Mouse (Mus musculus) layer of hippocampus, adult 18-20 months (tissue): Measurements from ENCODE around the gene Emg1. TPM values are rescaled to one million over a fixed set of nuclear protein-coding genes. Genes with fewer than 3 reads are reported as not detected.
"Not testable (repeated sequence)": the region's sequence is repeated elsewhere in the genome, so short reads cannot be mapped to it uniquely, and the experiment has no call there.

Experiments used
- DNase-seq, 2 experiments: peaks; one replicate each; pipeline ENCODE4 v3.0.0; 2022; ENCODE audit warnings: low spot score in 2 of 2
- total RNA-seq, 2 experiments: library from RNA; stranded (reverse); gene quantifications; 2 replicates each; pipeline ENCODE4 v1.2.3; 2021

Gene Emg1
- total RNA-seq, 2 experiments from 2014 or later, result 52.6 to 58.2 TPM

GRCm38 (mm10) chr6:124712918-124713317 lies 940 bp upstream of the Emg1 start:
- DNase-seq, result no peak

- DNase-seq, result no peak
Observed at GRCm38 (mm10) chr6:124708289-124708889, 3.6 kb downstream of the Emg1 start.

DNA sequence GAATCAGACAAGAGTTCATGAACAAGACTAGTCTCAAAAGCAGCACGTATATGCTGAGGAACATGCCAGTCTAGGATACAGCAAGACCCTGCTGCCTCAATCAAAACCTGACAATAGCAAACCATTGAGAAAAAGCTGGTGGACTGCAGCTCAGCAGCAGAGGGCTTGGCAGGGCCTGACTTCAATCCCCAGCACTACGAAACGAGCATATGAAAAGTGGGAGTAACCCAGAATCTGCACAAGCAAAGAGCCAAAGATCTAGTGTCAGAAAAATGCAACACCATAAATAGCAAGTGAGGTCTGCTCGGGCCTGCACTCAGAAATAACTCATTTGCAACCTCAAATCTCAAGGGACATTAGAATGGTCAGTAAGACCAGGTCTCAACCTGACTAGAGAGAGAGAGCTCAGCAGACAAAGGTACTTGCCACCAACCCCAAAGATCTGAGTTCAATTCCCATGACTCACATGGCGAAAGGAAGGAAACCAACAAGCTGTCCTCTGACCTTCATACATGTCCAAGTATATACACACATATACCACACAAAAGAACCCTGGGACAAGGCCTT lies 5.8 kb downstream of the Emg1 start:
- DNase-seq, result peak in 1 of 2 experiments; percentile 61

DNA sequence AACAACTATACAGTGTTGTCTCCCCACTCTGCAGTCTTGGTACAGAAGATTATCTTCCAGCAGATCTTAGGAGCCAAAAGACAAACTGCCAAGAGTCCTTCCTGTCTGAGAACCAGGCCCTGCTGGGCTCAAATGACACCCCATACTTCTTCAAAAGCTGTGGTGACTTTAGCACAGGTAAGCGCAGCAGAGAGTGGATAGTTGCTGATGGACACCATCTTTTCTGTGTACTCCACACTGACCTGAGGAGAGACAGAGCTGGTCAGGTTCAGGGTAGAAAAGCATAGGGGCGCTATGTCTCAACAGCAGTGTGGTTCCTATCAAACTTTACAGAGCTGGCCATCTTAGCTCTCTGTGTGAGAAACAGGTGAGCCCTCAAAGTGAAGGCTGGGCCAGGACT lies 7.6 kb downstream of the Emg1 start:
- DNase-seq, result no peak

GRCm38 (mm10) chr6:124703789-124704188 lies 8.2 kb downstream of the Emg1 start:
- no peak for DNase-seq

DNA sequence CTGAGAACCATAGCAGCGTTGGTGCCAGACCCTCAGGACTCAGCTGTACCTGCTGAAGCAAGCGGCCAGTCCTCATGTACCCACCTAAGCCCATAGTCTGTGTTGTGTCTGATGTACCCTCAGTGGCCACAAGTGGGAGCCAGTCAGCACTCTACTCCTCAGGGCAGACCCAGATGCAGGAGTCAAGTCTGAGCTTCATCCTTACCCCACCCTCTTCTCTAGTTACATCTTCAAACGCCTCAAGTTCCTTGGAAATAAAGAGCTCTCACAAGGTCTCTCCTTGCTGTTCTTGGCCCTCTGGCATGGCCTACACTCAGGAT lies 9.2 kb downstream of the Emg1 start:
- DNase-seq, result peak in 1 of 2 experiments; percentile 85

DNA sequence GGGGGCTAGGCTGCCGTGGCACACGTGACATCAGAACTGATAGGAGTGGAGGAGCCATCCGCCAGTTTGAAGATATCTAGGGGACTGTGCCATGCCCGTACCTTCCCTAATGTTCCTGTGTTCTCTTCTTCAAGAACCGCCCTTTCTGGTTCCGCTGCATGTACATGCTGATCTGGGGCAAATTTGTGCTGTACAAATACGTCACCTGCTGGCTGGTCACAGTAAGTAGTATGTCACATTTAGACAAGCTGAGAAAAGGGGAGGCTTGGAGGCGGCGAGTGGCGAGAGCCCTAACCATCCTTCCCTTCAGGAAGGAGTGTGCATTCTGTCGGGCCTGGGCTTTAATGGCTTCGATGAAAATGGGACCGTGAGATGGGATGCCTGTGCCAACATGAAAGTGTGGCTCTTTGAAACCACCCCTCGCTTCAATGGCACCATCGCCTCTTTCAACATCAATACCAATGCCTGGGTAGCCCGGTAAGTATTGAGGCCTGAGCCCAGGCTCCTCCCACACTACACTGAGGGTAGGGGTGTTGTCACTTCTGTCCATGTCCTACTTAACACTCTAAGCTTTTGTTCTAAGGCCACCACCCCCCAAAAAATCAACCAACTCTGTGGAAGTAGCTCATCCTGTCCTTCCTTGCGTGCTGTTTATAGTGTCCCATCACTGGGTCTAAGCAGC lies 9.7 kb downstream of the Emg1 start:
- no peak for DNase-seq

DNA sequence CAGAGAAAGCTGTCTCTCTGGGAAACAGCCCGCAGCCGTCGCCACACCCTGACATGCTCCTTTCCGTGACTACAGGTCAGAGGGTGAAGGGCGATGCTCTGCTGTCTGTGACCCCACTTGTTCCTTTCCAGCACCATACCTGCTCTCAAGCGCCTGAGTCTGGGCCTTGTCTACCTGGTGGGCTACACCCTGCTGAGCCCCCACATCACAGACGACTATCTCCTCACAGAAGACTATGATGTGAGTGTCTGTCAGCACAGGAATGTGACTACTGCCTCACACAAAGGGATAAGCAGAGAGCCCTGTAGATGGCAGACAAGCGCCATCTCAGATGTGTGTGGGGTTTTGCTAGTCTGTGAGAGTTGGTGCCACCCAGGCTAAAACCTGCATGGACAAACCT lies 10.6 kb downstream of the Emg1 start:
- peak in 1 of 2 experiments; percentile 46 for DNase-seq

DNA sequence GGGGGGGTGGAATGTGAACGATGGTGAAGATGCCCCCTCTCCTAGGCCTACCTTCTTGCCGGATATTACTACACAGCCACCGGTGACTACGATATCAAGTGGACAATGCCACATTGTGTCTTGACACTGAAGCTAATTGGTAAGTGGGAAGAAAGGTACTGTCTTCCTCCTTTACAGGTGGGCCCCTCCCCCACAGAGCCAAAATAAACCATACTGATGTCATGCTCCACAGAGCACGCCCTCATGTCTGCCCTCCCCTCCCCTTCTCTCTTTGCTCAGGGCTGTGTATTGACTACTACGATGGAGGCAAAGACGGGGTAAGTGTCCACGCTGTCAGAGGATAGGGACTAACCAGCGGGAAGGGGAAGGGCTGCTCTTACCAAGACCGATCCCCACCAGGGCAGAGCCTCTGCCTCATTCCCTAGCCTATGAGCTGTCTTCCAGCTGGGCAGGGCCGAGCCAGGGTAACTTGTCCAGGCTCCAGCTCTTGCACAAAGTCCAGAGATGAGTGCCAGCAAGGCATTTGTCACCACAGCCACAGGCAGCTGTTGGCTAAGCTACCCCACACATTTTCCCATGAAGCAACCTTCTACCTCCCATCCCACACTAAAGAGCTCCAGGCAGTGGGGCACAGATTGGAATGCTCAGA lies 11.9 kb downstream of the Emg1 start:
- DNase-seq, result peak; percentile 54 to 75

GRCm38 (mm10) chr6:124699366-124699765 lies 12.6 kb downstream of the Emg1 start:
- DNase-seq, result no peak

- no peak for DNase-seq
Observed at GRCm38 (mm10) chr6:124698751-124699150, 13.2 kb downstream of the Emg1 start.

GRCm38 (mm10) chr6:124696441-124697150 lies 15.4 kb downstream of the Emg1 start:
- DNase-seq, result no peak

DNA sequence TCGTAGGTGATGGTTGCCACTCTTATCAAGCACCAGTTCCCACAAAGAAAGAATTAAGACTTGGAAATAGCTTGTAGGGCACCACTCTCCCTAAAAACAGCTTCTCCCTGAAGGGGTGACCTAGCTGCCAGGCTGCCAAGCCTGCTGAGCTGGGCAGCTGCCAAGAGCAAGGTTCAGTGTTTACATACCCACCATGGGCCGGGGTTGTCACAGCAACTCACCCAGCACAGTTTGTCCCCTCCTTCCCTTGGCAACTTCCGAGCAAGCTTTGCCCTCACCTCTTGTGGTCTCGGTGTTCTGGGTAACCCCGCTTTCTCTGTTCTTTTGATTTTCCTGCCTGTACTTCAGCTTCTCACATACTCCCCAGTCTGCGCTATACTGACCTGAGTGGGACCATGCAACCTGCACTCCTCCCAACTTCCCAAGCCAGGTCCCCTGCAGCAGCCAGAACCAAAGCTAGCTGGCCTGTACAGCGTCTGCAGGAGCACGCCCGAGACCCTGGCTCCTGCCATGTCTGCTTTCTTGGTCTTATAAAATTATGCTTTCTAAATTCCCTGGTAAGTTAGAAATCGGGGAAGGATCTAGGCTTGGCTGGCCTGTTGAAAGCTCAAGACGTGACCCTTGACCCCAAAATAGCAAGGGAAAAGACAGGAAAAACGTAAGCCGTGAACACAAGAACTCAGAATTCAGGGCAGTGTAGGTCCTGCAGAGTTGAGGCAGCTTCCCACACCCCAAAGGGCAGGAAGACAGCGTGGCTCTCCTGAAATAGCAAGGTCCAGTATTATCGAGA lies 17.6 kb downstream of the Emg1 start:
- DNase-seq, result peak in 1 of 2 experiments; percentile 73

DNA sequence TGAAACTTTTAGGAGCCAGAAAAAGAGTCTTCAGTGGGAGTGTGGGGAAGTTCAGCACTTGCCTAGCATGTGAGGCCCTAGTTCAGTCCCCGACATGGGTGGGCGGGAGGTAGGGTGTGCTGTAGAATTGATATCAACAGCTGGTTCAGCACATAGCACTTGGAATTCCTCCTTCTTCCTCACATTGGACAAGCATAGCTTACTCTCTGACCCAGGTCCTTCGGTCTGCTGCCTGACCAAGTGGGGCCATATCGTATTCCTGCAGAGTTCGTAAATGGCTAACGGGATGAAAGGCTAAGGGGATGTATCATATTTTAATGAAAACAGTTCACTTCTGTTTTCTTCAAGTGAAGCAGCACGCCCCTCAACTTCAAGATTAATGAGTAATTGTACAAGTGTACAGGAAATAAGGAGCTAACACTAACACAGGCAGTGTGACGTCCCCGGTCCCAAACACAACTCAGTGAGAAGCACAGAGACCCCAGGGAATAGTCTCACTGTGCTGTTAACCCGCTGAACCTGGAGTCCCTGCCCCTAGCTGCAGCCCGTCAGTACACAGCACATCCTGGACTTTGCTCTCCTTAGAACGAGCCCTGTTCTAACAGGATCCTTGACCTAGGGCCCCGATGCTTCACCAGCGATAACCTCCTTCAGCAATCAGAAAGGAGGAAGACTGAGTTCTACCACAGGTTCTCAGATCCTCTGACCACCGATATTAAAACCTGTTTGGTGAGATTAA lies 18.6 kb downstream of the Emg1 start:
- no peak for DNase-seq

- DNase-seq, result no peak
Observed at GRCm38 (mm10) chr6:124690517-124690916, 21.5 kb downstream of the Emg1 start.

- no peak for DNase-seq
Observed at GRCm38 (mm10) chr6:124689011-124689410, 23.0 kb downstream of the Emg1 start.

DNA sequence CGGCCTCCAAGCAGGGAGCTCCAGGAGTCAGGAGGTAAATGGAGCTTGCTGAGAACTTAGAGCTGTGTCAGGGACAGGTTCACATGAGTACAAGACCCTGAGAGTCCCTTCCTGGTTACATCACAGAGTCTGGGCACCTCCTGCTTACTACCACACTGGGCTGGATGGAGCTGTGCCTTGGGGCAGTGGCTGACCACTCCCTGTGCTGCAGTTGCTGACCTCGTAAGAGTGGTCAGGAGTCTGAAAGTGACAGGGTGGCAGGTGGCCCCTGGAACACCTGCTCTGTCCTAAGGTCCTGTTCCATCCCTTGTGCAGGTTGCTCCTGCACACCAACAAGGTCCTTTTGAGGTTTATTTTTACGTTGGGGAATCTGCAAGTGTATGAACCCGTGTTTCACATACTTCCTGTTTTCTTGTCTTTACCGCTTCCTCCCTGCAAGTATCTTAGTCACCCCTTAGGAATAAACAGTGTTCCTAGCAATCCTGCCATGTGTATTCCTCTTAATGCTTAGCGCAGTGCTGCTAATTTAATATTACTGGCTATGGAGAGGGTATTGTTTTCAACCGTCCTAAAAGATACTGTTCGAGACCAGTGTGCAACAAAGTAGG lies 23.7 kb downstream of the Emg1 start:
- no peak for DNase-seq

- DNase-seq, result not testable (repeated sequence)
Observed at GRCm38 (mm10) chr6:124686644-124687043, 25.3 kb downstream of the Emg1 start.

DNA sequence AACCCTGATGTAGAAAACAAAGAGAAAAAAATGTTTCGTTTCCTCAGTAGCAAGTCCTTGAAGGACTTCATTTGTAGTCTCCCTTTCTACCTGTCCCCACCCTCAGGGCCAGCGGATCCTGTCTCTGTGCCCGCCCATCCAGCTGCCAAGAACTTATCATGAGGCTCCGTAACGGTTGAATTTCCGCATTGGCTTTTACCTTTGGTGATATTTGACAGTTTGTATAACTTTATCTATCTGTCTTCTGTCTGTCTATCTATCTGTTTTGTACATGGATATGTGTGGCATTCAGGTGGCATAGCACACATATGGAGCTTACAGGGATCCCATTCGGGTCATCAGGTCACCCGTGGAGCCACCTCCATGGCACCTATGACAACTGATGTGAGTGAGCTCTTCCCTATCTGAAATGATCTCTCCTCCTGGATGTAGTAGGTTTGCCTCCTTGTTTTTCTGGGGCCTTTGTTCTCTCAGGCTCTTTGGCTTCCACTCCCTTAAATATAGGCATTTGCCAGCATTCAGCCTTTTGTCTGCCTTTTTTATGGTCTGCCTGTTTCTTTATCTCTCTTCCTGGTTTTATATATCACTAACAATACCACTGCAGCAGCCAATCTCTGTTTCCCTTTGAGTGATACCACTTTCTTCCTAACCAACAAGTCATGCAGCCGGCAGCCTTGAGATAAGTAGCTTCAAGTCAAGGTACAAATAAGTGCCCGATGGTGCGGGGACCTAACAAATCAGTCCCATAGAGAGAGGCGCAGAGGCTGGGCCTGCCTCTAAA lies 26.2 kb downstream of the Emg1 start:
- DNase-seq, result no peak
